In genomic region chr19:8578970-8579342, GRCm38 (mm10) we compare ENCODE assay signal across 9 mouse cellular contexts. TPM values are rescaled to one million over a fixed set of nuclear protein-coding genes. Genes with fewer than 3 reads are reported as not detected.
DNase-seq lines count a peak whose midpoint lies in the region; ATAC-seq and TF ChIP-seq lines count a peak whose summit lies in the region.
"Had no signal": no experiment of that assay in that cellular context is flagged by ENCODE, and none has a peak within 500 bp of the region (broad histone marks: within the 10 kb centered on the region; RNA-seq: fewer than 3 reads in every experiment).

No protein-coding gene starts in this region.

- H3K9ac ChIP-seq in kidney, embryonic 14.5 days (ENCODE audit: low read depth, low read length) = peak overlapping the region; percentile 40
- H3K9ac ChIP-seq in midbrain, embryonic 14.5 days (replicated peaks; ENCODE audit: low read length) = peak overlapping the region; percentile 51; the same call in 1 of the 2 replicates

- intact Hi-C loops in gastrocnemius, adult 2 months (cut with DNase I) = loop anchor here (1.0 kb wide), 1 partner anchor 104 kb away; no protein-coding TSS in a partner anchor

- no peak for DNase-seq in kidney, postnatal 4 days
- DNase-seq in forebrain, embryonic 10.5 days (ENCODE audit: extremely low spot score, low spot score) = no peak
- DNase-seq in layer of hippocampus, adult 18-20 months (ENCODE audit: low spot score in 2 of 2) = peak; percentile 78 to 85
- DNase-seq in midbrain, embryonic 14.5 days = no peak
- DNase-seq in gastrocnemius, adult 2 months = no peak
- no peak for DNase-seq in MN1 (ENCODE audit: low spot score)
- DNase-seq in adrenal gland, postnatal 14 days = no peak

- TF ChIP-seq CTCF in gastrocnemius, adult 2 months (IDR thresholded peaks at IDR 0.05) = no peak

- H3K9me3 ChIP-seq in kidney, embryonic 14.5 days (ENCODE audit: control insufficient read depth, low read length) = no peaks in the 10 kb centered on the region
- H3K9me3 ChIP-seq in forebrain, embryonic 10.5 days = no peaks in the 10 kb centered on the region
- no peaks in the 10 kb centered on the region for H3K9me3 ChIP-seq in midbrain, embryonic 14.5 days (ENCODE audit: control insufficient read depth, low read length)

- H3K36me3 ChIP-seq in kidney, embryonic 14.5 days (ENCODE audit: control insufficient read depth, insufficient read depth, low read length) = no peaks in the 10 kb centered on the region
- no peaks in the 10 kb centered on the region for H3K36me3 ChIP-seq in forebrain, embryonic 10.5 days (replicated peaks)
- H3K36me3 ChIP-seq in midbrain, embryonic 14.5 days (ENCODE audit: control insufficient read depth, insufficient read depth, low read length) = no peaks in the 10 kb centered on the region

- peak overlapping the region; percentile 57 for H3K4me2 ChIP-seq in kidney, embryonic 14.5 days (replicated peaks; ENCODE audit: low read depth, low read length)
- peak overlapping the region; percentile 69 for H3K4me2 ChIP-seq in midbrain, embryonic 14.5 days (ENCODE audit: low read length)

- H3K4me3 ChIP-seq in kidney, embryonic 14.5 days (ENCODE audit: low read length) = peak overlapping the region; percentile 35
- H3K4me3 ChIP-seq in forebrain, embryonic 10.5 days = peak overlapping the region; percentile 46
- no peak overlapping the region for H3K4me3 ChIP-seq in midbrain, embryonic 14.5 days (replicated peaks; ENCODE audit: low read depth, low read length)
- H3K4me3 ChIP-seq in gastrocnemius, adult 2 months = no peak overlapping the region; the same call in 1 of the 2 replicates

- H3K27me3 ChIP-seq in kidney, embryonic 14.5 days (ENCODE audit: control insufficient read depth, insufficient read depth, low read length) = no peaks in the 10 kb centered on the region
- peaks cover 9% of the 10 kb centered on the region for H3K27me3 ChIP-seq in forebrain, embryonic 10.5 days (ENCODE audit: poor library complexity, severe bottlenecking)
- no peaks in the 10 kb centered on the region for H3K27me3 ChIP-seq in midbrain, embryonic 14.5 days (ENCODE audit: control insufficient read depth, insufficient read depth, low read length)

- ATAC-seq in kidney, embryonic 14.5 days (ENCODE audit: low FRiP score, low TSS enrichment) = 0 out of 2 replicates have a peak, but pooled peaks have one; percentile 13
- no peak for ATAC-seq in midbrain, embryonic 14.5 days (ENCODE audit: low FRiP score, low TSS enrichment)

- no peak overlapping the region for H3K27ac ChIP-seq in kidney, embryonic 14.5 days (ENCODE audit: low read depth, low read length)
- H3K27ac ChIP-seq in forebrain, embryonic 10.5 days = peak overlapping the region; percentile 74; the same call in 1 of the 2 replicates
- H3K27ac ChIP-seq in midbrain, embryonic 14.5 days (replicated peaks; ENCODE audit: low read depth, low read length) = no peak overlapping the region
- H3K27ac ChIP-seq in gastrocnemius, adult 2 months = no peak overlapping the region

- peaks cover 4% of the 10 kb centered on the region; the same call in 1 of the 2 replicates for H3K4me1 ChIP-seq in kidney, embryonic 14.5 days (ENCODE audit: control insufficient read depth, insufficient read depth, low read length)
- H3K4me1 ChIP-seq in forebrain, embryonic 10.5 days = peaks cover 8% of the 10 kb centered on the region
- H3K4me1 ChIP-seq in midbrain, embryonic 14.5 days (ENCODE audit: control insufficient read depth, insufficient read depth, low read length) = no peaks in the 10 kb centered on the region

- 46% methylated on average over 2 of the region's 2 CpGs for WGBS in kidney, embryonic 14.5 days
- WGBS in forebrain, embryonic 10.5 days = 83% methylated on average over 2 of the region's 2 CpGs
- WGBS in midbrain, embryonic 14.5 days = 65% methylated on average over 2 of the region's 2 CpGs

RNA-seq across cellular contexts. Expression of gene Slc22a8, which starts 12.1 kb away (rescaled TPM):
- polyA plus RNA-seq in kidney, embryonic 14.5 days (2014; fragmentation: Nextera tagmentation; extraction: Ambion mirVana) = 1.7 and 3.9 TPM in 2 replicates
- 0.06 TPM in 1 of 2 replicates, not detected in the other for polyA plus RNA-seq in forebrain, embryonic 10.5 days (2016; fragmentation: Nextera tagmentation; extraction: Ambion mirVana)
- total RNA-seq in layer of hippocampus, adult 18-20 months (2021) = 1 to 10 TPM; 6.3 to 6.9 TPM
- 4.5 and 6.4 TPM in 2 replicates for polyA plus RNA-seq in midbrain, embryonic 14.5 days (2014; fragmentation: Nextera tagmentation; extraction: Ambion mirVana)
- total RNA-seq in gastrocnemius, adult 2 months (2021) = not detected
- total RNA-seq in adrenal gland, postnatal 14 days (2021) = 0.15 and 0.53 TPM in 2 replicates
- total RNA-seq: heart, postnatal 4 days had no signal

RNA-seq across cellular contexts. Expression of gene Slc22a6, which starts 38.9 kb away (rescaled TPM):
- 1.2 and 3.2 TPM in 2 replicates for polyA plus RNA-seq in kidney, embryonic 14.5 days (2014; fragmentation: Nextera tagmentation; extraction: Ambion mirVana)
- polyA plus RNA-seq in forebrain, embryonic 10.5 days (2016; fragmentation: Nextera tagmentation; extraction: Ambion mirVana) = 0.06 TPM in 1 of 2 replicates, not detected in the other
- 1 to 10 TPM; 1.6 to 2.1 TPM for total RNA-seq in layer of hippocampus, adult 18-20 months (2021)
- 8.0 TPM in 1 of 2 replicates, not detected in the other for polyA plus RNA-seq in midbrain, embryonic 14.5 days (2014; fragmentation: Nextera tagmentation; extraction: Ambion mirVana)
- not detected for total RNA-seq in gastrocnemius, adult 2 months (2021)
- total RNA-seq in adrenal gland, postnatal 14 days (2021) = not detected in 2 replicates
- total RNA-seq: heart, postnatal 4 days had no signal

Comparison
In these comparisons a context has a peak if more than half of its experiments do, and no peak if none do; other contexts are left out.
1. H3K4me3 ChIP-seq: peak in kidney, embryonic 14.5 days (single experiment) and forebrain, embryonic 10.5 days (single experiment); none in midbrain, embryonic 14.5 days (single experiment) and gastrocnemius, adult 2 months (single experiment).
2. DNase-seq: peak in layer of hippocampus, adult 18-20 months (2 of 2); none in kidney, postnatal 4 days (0 of 2), forebrain, embryonic 10.5 days (single experiment), midbrain, embryonic 14.5 days (single experiment), gastrocnemius, adult 2 months (single experiment), MN1 (single experiment) and adrenal gland, postnatal 14 days (single experiment).